Mouse (Mus musculus) cerebellum, adult 2 months (tissue): ENCODE measurements around the gene Astn2. TPM values are rescaled to one million over a fixed set of nuclear protein-coding genes. Genes with fewer than 3 reads are reported as not detected.

ENCODE experiments used
- DNase-seq, 2 experiments: peaks; one replicate each; pipeline ENCODE4 v3.0.0; 2021
- H3K27ac ChIP-seq: fragments of 200-500 bp; 2 replicates; pipeline ENCODE4 v1.5.1; 2012; ENCODE audit warnings: low read length, control low read depth, inconsistent platforms; ENCODE audit not compliant: insufficient read depth
- H3K27me3 ChIP-seq: fragments of 200-500 bp; 2 replicates; pipeline ENCODE4 v1.6.1; 2012; ENCODE audit warnings: inconsistent platforms, mild to moderate bottlenecking, low read length, moderate library complexity; ENCODE audit not compliant: control insufficient read depth, insufficient read depth
- H3K4me1 ChIP-seq: fragments of 200-500 bp; 2 replicates; pipeline ENCODE4 v1.6.1; 2011; ENCODE audit warnings: low read length; ENCODE audit not compliant: control insufficient read depth, insufficient read depth
- H3K4me3 ChIP-seq: fragments of 200-500 bp; replicated peaks from 2 replicates; pipeline ENCODE3; 2011; ENCODE audit warnings: mild to moderate bottlenecking, low read depth, low read length, control low read depth; ENCODE audit not compliant: insufficient read depth
- CTCF ChIP-seq: fragments of 200-500 bp; IDR thresholded peaks from 2 replicates; pipeline ENCODE4 v1.5.1; 2011; ENCODE audit warnings: low read depth, mild to moderate bottlenecking, control low read depth, low read length, moderate library complexity, borderline replicate concordance; ENCODE audit not compliant: insufficient read depth
- POLR2A ChIP-seq: fragments of 200-500 bp; IDR thresholded peaks from 2 replicates; pipeline ENCODE4 v1.6.1; 2011; ENCODE audit warnings: low read length, control low read depth, borderline replicate concordance; ENCODE audit not compliant: insufficient read depth
- WGBS: fragments of 180-500 bp; shearing (Covaris S2); methylation state at CpG from one replicate; pipeline ENCODE4 v1.1.7; 2018; 5-methylcytosine and 5-hydroxymethylcytosine counted together
- polyA plus RNA-seq: library from polyadenylated mRNA; depleted of rRNA; stranded (reverse); fragments of >200 nt; gene quantifications from 2 replicates; pipeline ENCODE4 v1.2.3, GENCODE M21; 2012

Gene Astn2
- polyA plus RNA-seq, 1 experiment: 56.9 TPM

DNA sequence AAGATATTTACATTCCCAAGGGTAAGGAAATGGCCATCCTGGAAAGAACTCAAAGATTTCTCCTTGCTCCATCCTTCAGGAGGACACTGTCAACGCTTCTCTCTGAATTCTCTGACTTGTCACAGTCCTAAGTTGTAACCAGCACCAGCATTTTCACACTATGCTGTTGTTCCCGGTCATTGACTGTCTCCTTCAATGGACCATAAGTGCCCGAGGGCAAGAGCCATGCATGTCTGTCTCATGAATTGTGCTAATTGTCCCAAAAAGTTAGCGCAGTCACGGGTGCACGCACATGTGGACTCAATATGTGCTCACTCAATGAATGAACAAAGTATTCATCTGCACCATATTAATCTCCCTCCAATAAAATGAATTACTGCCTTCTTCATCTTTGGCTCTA is 741.2 kb downstream of the Astn2 start:
- WGBS: 92% methylated on average over 6 of the region's 6 CpGs
- TF ChIP-seq CTCF (no peak), POLR2A (no peak)
- Histone ChIP-seq H3K27me3 (no peaks in the 10 kb centered on the region), H3K27ac (0 out of 2 replicates have a peak overlapping the region, but pooled peaks have one; percentile 47), H3K4me1 (peaks cover 3% of the 10 kb centered on the region; the same call in 1 of the 2 replicates), H3K4me3 (no peak overlapping the region)
- DNase-seq: no peak

DNA sequence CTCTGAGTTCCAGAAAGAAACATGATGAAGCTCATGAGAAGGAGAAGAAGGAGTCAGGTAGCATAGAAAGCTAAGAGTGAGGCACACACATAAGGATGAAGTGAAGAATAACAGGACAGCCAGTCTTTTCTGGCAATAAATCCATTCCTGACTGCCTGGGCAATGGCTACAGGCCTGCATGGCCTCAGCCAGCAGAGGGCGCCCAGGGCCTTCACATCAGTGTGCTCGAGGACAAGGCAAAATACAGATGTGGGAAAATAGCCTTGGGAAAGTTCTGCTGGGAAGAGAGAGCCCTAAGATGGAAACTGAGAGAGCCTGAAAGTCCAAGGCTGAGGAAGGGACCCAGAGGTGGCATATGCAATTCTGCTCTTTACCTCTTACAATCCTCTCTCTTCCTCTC is 749.7 kb downstream of the Astn2 start:
- H3K27me3 ChIP-seq: no peaks in the 10 kb centered on the region
- no peak for TF ChIP-seq POLR2A
- TF ChIP-seq CTCF: peak; percentile 96
- 6% methylated on average over 2 of the region's 2 CpGs for WGBS
- peak; percentile 78 to 82 for DNase-seq
- H3K4me3 ChIP-seq: no peak overlapping the region
- H3K4me1 ChIP-seq: peaks cover 9% of the 10 kb centered on the region; the same call in 1 of the 2 replicates
- no peak overlapping the region for H3K27ac ChIP-seq

DNA sequence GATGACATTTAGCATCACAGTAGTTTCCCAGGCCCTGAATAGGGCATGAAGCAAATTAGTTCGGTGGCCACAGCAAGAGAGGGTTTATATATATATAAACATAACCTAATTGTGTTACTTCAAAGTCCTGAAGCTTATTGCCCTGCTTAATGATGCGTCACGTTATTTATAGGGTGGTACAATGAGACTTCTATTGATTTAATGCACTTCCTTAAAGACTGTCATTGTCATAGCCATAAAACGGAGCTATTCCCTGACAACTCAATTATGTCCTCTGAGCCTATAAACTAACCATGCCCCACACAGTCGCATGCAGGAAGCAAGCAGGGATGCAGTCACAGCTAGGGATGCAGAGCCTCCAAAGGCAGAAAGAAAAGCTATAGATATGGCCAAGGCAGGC is 761.8 kb downstream of the Astn2 start:
- DNase-seq: no peak
- TF ChIP-seq POLR2A (no peak), CTCF (no peak)
- no peaks in the 10 kb centered on the region for H3K27me3 ChIP-seq
- no peak overlapping the region for H3K27ac ChIP-seq
- H3K4me1 ChIP-seq: no peaks in the 10 kb centered on the region
- H3K4me3 ChIP-seq: no peak overlapping the region
- 68% methylated on average over 5 of the region's 5 CpGs for WGBS

DNA sequence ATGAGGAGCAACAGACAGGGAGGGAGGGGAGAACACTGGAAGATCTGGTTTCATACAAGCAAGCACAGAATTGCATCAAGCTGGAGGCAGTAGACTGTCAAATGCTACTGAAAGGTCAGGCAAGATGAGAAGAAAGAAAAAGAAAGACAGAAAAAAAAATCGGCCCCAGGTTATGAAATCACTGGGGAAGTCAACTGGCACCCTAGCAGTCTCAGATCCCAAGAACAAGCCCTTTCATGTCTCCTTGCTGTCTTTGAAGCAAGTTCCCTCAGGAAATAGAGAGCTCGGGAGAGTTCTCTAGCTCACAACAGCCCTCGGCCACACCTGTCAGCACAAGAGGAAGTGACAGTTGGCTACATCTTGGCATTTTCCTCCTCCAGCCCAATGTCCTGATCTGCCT is 766.2 kb downstream of the Astn2 start:
- Histone ChIP-seq H3K4me3 (no peak overlapping the region), H3K27me3 (no peaks in the 10 kb centered on the region), H3K4me1 (no peaks in the 10 kb centered on the region), H3K27ac (no peak overlapping the region)
- 50% methylated on average over 3 of the region's 3 CpGs for WGBS
- TF ChIP-seq POLR2A (no peak), CTCF (no peak)
- DNase-seq: no peak

DNA sequence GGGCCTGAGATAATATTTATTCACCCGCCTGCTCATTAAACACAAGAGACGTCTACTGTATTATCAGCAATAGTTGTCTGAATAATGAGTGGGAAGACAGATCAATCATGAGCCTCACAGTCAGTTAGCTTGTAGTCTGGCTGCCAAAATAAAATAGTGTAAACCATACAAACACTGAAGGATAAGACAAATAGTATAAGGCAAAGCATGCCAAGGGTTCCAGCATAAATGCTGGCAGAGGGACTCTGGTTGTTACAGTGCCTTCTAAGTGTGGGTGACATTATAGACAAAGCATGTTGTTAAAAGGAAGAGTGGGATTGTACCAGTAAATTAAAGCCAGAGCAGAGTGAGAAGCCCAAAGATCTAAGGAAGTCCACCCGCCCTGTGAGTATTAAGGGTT is 784.3 kb downstream of the Astn2 start:
- Histone ChIP-seq H3K27me3 (no peaks in the 10 kb centered on the region), H3K4me3 (no peak overlapping the region), H3K4me1 (peaks cover 6% of the 10 kb centered on the region; the same call in 1 of the 2 replicates), H3K27ac (no peak overlapping the region)
- TF ChIP-seq POLR2A: no peak
- TF ChIP-seq CTCF: no peak
- WGBS: 92% methylated on average over 3 of the region's 3 CpGs
- DNase-seq: no peak

DNA sequence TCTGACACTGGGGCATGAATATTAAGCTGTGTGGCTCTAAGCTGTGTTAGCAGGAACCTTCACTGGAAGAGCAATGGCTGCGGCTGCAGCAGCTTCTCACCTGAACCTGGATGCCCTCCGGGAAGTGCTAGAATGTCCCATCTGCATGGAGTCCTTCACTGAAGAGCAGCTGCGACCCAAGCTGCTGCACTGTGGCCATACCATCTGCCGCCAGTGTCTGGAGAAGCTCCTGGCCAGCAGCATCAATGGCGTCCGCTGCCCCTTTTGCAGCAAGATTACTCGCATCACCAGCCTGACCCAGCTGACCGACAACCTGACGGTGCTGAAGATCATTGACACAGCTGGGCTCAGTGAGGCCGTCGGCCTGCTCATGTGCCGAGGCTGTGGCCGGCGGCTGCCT is 791.3 kb downstream of the Astn2 start:
- DNase-seq: peak in 1 of 2 experiments; percentile 49
- H3K4me1 ChIP-seq: peaks cover 45% of the 10 kb centered on the region
- no peak for TF ChIP-seq POLR2A
- no peak for TF ChIP-seq CTCF
- 41% methylated on average over 14 of the region's 14 CpGs for WGBS
- H3K27me3 ChIP-seq: no peaks in the 10 kb centered on the region
- H3K4me3 ChIP-seq: no peak overlapping the region
- H3K27ac ChIP-seq: no peak overlapping the region

DNA sequence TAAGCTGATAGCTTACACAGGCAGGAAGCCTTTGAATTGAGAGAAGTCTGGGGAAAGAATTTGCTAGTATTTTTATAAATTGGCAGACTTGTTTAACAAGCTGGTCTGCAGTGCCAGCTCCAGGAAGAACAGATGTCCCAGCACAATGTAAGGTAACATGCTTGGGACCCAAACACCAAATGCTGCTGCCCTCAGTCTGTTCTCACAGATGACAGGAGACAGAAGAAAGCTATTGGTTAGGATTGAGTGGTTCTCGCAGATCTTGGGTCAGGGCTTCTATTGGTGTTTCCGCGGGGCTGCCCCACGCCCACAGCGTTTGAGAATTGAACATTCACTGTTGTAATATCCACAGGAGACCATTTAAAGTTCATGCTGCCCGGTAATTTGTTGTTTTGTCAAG is 793.5 kb downstream of the Astn2 start:
- TF ChIP-seq POLR2A: no peak
- TF ChIP-seq CTCF: no peak
- Histone ChIP-seq H3K27me3 (no peaks in the 10 kb centered on the region), H3K27ac (peak overlapping the region; percentile 34; the same call in 1 of the 2 replicates), H3K4me1 (peaks cover 50% of the 10 kb centered on the region), H3K4me3 (peak overlapping the region; percentile 22)
- 8% methylated on average over 6 of the region's 6 CpGs for WGBS
- peak; percentile 69 to 83 for DNase-seq

DNA sequence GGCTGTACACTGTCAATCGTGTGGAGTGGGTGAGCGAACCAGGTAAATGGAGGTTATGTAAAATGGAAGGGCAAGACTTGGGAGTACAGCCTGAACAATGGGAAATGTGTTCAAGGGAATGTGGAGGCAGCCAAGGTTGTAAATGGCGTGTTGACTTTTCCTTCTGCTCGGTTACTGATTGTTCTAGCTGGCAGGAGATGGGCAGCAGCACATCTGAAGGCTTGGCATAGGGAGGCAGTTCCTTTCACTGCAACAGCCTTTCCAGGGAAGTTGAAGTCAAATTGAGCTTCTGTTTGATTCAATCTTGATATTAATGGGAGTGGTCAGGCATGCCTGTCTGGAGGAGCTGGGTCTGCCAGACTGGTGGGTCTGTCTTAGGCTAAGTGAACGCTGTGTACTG is 794.1 kb downstream of the Astn2 start:
- DNase-seq: peak; percentile 52 to 63
- 26% methylated on average over 5 of the region's 5 CpGs for WGBS
- TF ChIP-seq POLR2A: no peak
- TF ChIP-seq CTCF: no peak
- no peak overlapping the region for H3K4me3 ChIP-seq
- H3K27ac ChIP-seq: peak overlapping the region; percentile 54
- H3K27me3 ChIP-seq: no peaks in the 10 kb centered on the region
- peaks cover 49% of the 10 kb centered on the region for H3K4me1 ChIP-seq

DNA sequence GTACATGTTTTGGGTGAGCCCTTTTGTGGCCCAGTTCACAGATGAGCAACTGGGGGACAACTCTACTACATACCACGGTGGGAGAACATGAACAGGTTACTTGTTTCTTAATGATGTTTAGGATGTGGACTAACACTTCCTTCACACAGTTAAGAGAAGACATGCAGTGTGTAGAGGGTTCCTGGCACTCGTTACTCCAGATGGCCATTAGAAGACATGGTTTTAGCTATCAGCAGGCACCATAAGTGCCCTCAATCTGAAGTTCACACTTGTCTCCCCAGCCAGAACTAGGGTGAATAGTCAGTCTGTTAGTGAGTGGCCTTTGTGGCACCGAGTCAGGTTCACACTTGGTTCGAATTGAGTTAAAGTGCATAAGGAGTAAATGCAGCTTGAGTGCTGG is 796.3 kb downstream of the Astn2 start:
- 31% methylated on average over 4 of the region's 4 CpGs for WGBS
- peaks cover 36% of the 10 kb centered on the region for H3K4me1 ChIP-seq
- H3K27me3 ChIP-seq: no peaks in the 10 kb centered on the region
- H3K27ac ChIP-seq: peak overlapping the region; percentile 45; the same call in 1 of the 2 replicates
- peak; percentile 50 to 57 for DNase-seq
- H3K4me3 ChIP-seq: no peak overlapping the region
- TF ChIP-seq CTCF (no peak), POLR2A (no peak)
